Mouse (Mus musculus): ENCODE results near the gene Chrnb4.

Chrnb4 gene

DNA sequence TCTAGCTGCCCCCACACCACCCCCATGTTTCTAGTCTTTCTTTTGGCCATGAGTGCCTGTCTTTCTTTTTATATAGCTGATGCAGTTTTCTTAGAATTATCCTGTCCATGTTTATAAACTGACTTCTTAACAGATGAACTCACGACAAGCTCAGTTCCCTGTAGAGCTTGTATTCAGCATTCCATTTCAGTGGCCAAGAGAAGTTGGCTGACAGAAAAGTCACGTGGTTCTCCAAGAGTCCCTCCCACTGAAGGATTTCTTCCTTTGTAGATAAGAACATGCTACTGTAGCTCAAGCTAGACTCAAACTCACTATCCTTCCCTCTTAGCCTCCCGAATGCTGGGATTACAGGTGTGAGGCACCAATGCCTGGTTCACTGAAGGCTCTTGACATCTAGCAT lies 31.7 kb downstream of the Chrnb4 start:
- no peak for DNase-seq

DNA sequence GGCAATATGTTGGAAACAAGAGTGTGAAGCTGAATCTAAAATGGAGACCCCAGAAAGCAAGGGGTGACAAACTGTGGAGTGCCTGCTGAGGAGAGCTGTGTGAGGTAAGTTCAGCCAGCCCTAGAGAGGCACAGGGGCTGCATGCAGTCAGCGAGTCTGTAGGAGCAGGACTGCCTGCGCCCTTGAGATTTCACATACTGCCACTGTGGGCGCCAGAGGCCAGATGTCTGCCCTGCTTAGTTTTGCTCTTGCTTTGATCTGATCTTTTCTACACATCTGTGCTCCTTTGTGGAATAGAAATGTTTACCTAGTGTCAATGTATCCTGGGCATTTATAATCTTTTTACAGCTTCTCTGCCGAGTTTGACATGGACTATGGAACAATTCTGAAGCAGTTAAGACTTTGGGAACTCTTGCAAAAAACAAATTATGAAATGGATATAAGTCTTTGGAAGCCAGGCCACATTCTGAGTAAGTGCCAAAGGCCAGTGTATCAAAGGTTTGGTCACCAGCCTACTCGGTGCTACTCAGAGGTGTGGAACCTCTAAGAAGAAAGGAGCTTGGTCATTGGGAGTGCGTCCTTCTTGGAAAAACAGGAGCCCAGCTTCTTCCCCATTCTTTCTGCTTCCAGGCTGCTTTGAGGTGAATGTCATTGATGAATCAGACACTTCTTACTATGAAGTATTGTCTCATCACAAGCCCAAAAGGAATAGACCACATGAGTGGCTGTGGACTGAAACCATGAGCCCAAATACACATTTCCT lies 37.8 kb downstream of the Chrnb4 start:
- DNase-seq = no peak

DNA sequence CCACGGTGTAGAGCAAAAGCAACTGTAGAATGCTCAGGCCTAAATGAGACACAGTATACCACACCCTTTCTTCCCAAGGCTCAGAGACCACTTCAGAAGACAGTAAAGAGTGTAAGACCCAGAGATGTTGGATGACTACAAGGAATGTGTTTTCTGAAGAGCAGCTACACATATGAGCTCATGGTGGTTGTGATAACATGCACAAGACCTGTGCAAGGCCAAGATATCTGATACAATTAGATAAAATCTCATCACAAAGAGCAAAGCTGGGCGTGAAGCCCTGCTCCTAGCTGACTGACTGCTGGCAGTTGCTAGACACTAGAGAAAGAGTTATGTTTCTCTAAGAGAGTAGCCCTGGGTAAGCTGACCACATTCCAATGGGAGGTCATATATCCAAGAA lies 38.9 kb downstream of the Chrnb4 start:
- no peak for DNase-seq

DNA sequence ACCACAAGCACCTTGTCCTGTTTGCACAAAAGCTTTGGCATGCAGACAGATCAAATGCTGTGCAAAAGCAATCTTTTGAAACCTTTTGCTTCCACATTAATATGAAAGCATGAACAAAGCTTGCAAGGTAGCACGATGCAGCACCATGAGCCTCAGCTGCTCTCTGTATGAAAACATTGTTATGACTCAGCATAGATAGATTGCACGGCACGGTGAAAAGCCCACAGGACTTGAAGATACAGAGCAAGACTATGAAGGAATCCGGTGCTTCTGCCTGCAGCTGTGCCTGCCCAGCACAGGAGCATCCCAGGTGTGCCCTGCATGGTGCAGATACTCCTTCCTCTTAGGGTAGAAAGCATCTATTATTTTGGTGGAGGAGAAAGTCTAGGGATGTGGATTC lies 45.0 kb downstream of the Chrnb4 start:
- no peak for DNase-seq

DNA sequence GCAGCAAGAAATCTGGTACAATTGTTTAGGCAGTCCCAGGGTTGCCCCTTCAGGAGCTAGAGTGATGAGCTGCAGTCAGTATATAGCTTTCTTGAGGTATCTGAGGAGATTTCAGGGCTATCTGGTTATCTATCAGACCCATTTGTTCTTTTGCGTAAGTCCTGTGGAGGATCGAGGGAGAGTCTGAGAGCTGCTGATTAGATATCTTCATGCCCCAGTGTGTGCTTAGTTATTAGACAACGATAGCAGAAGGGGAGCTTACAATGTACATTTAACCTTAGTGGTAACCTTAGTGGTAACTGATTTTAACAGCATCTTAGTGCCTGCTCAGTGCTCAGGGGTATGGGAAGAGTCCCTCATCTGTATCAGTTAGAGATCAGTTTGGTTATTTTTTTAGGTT lies 52.9 kb downstream of the Chrnb4 start:
- no peak for DNase-seq

DNA sequence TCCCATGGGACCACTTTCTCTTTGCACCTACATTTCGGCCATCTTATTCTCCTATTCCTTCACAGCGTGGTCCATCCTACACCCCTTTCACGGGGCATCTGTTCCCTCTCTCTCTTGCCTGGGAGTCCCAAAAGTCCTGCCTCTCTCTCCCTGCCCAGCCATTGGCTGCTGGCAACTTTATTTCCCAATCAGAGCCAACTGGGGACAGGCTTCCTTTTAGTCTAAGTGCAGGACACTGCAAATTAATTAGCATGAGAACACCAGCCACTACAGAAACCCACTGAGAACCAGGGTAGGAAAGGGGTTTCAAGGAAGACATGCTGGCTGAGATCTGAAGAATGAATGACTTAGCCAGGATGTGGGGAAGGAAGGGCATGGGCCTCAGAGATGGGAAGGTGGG lies 54.2 kb downstream of the Chrnb4 start:
- no peak for DNase-seq

DNA sequence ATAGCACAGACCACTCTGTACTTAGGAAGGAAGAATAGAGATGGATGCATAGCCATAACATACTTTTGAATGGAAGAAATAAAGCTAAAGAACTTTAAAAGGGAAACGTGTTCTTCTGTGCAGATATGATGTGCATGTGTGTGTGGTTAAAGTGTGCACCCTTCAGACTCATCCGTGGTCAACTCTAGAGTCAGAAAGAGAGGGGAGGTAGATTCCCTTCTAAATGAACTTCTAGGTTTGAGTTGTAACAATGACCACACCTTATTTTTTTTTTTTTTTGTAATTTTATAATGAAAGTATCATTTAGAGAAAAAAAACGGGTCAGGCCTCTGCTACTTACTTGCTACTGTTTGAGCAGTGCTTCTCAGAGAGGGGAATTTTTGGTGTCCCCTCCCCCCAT lies 58.2 kb downstream of the Chrnb4 start:
- no peak for DNase-seq

DNA sequence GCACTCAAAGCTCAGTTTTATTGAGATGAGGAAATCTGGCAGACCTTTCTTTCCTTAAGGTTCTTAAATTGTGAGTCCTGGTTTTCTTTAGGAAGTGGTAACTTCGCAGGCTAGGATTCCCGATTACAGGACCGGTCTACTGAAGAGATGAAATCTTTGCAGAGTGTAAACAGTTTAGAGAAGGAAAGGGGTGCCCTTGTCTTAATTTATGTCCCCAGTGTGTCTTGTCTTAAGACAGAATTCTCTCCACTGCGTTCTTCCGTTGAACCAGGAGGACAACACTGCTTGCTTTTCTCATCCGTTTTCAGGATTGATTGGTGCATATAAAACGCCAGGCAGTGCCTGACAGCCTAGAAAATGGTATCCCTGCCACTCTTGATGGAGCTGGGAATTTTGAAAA lies 66.2 kb downstream of the Chrnb4 start:
- no peak for DNase-seq

DNA sequence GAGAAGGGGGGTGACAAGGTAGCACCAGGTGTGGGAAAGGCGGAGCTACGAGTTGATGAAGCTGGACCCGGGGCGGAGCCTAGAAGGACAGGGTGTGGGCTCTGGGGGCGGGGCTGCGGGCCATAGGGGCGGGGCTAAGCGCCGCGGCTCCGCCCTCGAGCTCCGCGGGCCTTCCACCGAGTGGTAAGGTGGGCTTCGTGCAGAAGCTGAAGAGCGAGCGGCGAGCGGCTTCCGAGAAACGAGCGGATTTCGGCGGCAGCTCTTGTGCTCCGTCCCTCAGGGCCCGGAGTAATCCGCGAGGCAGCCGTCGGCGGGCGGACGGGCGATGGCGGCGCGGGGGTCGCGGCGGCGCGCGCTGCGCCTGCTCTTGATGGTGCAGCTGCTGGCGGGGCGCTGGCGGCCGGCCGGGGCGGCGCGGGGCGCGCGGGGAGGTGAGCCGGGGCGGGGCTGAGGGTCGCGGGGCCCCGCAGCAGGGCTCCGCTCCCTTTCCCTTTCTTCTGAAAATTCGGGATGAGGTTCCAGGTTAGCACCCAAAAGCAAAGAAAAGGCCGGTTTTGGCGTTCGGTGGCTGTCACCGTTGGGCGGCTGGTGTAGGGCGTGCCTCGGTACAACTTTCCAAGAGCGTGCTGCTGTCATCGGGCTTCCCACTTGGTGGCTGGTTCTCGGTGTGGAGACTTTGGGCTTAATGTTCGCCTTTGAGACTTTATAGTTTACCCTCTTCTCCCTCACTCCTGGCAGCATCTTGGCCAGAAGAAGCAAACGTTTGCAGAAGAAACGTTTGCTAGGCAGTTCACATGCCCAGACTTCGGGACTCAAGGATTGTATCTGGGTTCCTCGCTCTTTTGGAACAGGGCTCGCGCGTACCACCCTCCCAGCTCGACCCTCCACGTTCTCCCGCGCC lies 67.0 kb downstream of the Chrnb4 start:
- no peak for DNase-seq

DNA sequence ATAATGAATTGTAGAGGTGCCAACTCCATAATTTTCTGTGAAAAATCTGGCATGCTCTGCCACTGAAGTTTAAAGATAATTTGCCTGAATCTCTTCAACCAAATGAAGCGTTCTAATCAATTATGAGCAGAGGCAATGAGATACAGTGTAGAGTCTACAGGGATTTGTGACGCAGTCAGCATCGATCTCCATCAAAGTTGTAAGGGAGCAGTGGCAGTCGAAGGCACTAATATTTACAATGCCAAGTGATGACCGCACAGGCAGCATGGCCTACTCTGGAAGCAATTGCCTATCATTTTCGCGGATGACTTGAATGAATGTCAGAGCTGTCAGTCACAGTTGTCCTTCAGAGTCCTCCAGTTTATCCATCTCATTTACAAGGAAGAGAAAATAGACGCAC lies 67.9 kb downstream of the Chrnb4 start, which contains the start of gene Chrna5:
TSS of gene Chrna5 (plus strand) at position 207 of the 400 bp plus-strand sequence.
- DNase-seq = no peak

All from right cerebral cortex, postnatal 14 days (tissue).